Mouse (Mus musculus) embryonic fibroblast, embryonic 13.5 days (primary cell): Measurements from ENCODE around the gene Slc22a22. TPM values are rescaled to one million over a fixed set of nuclear protein-coding genes. Genes with fewer than 3 reads are reported as not detected.

Experiments
- H3K27ac ChIP-seq: 2 replicates; pipeline ENCODE4 v1.5.1; 2012; ENCODE audit warnings: low read length, control low read depth, inconsistent platforms; ENCODE audit not compliant: insufficient read depth
- H3K4me1 ChIP-seq: 2 replicates; pipeline ENCODE4 v1.6.1; 2011; ENCODE audit warnings: low read length; ENCODE audit not compliant: control insufficient read depth, insufficient read depth
- H3K4me3 ChIP-seq: 2 replicates; pipeline ENCODE4 v1.5.1; 2011; ENCODE audit warnings: mild to moderate bottlenecking, control low read depth, low read length; ENCODE audit not compliant: insufficient read depth
- CTCF ChIP-seq: IDR thresholded peaks from 2 replicates; pipeline ENCODE4 v1.5.1; 2011; ENCODE audit warnings: mild to moderate bottlenecking, control low read depth, low read length, moderate library complexity, borderline replicate concordance; ENCODE audit not compliant: insufficient read depth
- POLR2A ChIP-seq: IDR thresholded peaks from 2 replicates; pipeline ENCODE4 v1.6.1; 2011; ENCODE audit warnings: low read depth, mild to moderate bottlenecking, control low read depth, low read length, moderate library complexity
- polyA plus RNA-seq: library from polyadenylated mRNA; stranded (reverse); fragments of >200 nt; gene quantifications from 2 replicates; pipeline ENCODE4 v1.2.4, GENCODE M21; 2011; ENCODE audit warnings: low read depth; ENCODE audit not compliant: missing spikeins, insufficient read length

The Slc22a22 gene
- polyA plus RNA-seq, 1 experiment: not detected

GRCm38 (mm10) chr15:57496106-57496505 is 18.7 kb upstream of the Slc22a22 start:
- Histone ChIP-seq H3K4me3 (no peak overlapping the region), H3K27ac (no peak overlapping the region), H3K4me1 (no peaks in the 10 kb centered on the region)
- no peak for TF ChIP-seq CTCF
- TF ChIP-seq POLR2A: no peak

- TF ChIP-seq POLR2A: no peak
- TF ChIP-seq CTCF: no peak
- H3K4me1 ChIP-seq: no peaks in the 10 kb centered on the region
- no peak overlapping the region for H3K27ac ChIP-seq
- no peak overlapping the region for H3K4me3 ChIP-seq
Observed at GRCm38 (mm10) chr15:57482509-57482908, 5.1 kb upstream of the Slc22a22 start.

GRCm38 (mm10) chr15:57471648-57472047 is 5.8 kb downstream of the Slc22a22 start:
- H3K27ac ChIP-seq: no peak overlapping the region
- TF ChIP-seq CTCF: no peak
- TF ChIP-seq POLR2A: no peak
- H3K4me3 ChIP-seq: no peak overlapping the region
- no peaks in the 10 kb centered on the region for H3K4me1 ChIP-seq

GRCm38 (mm10) chr15:57465996-57466395 is 11.4 kb downstream of the Slc22a22 start:
- no peak overlapping the region for H3K4me3 ChIP-seq
- TF ChIP-seq POLR2A (no peak), CTCF (no peak)
- H3K4me1 ChIP-seq: no peaks in the 10 kb centered on the region
- H3K27ac ChIP-seq: no peak overlapping the region

- H3K27ac ChIP-seq: no peak overlapping the region
- TF ChIP-seq CTCF: no peak
- no peak for TF ChIP-seq POLR2A
Observed at GRCm38 (mm10) chr15:57465061-57465460, 12.4 kb downstream of the Slc22a22 start.

GRCm38 (mm10) chr15:57464066-57464465 is 13.4 kb downstream of the Slc22a22 start:
- H3K4me1 ChIP-seq: no peaks in the 10 kb centered on the region
- H3K4me3 ChIP-seq: no peak overlapping the region
- H3K27ac ChIP-seq: no peak overlapping the region
- TF ChIP-seq CTCF (no peak), POLR2A (no peak)

More at GRCm38 (mm10) chr15:57465061-57465460, 12.4 kb downstream of the Slc22a22 start:
- Histone ChIP-seq H3K4me1 (no peaks in the 10 kb centered on the region), H3K4me3 (no peak overlapping the region)

GRCm38 (mm10) chr15:57461284-57461683 is 16.1 kb downstream of the Slc22a22 start:
- TF ChIP-seq CTCF: no peak
- TF ChIP-seq POLR2A: no peak
- H3K4me3 ChIP-seq: no peak overlapping the region

GRCm38 (mm10) chr15:57457374-57457773 is 20.1 kb downstream of the Slc22a22 start:
- H3K4me1 ChIP-seq: no peaks in the 10 kb centered on the region
- no peak overlapping the region for H3K4me3 ChIP-seq
- TF ChIP-seq POLR2A (no peak), CTCF (no peak)
- no peak overlapping the region for H3K27ac ChIP-seq

More at GRCm38 (mm10) chr15:57461284-57461683, 16.1 kb downstream of the Slc22a22 start:
- Histone ChIP-seq H3K4me1 (no peaks in the 10 kb centered on the region), H3K27ac (no peak overlapping the region)

GRCm38 (mm10) chr15:57434710-57435404 is 42.6 kb downstream of the Slc22a22 start:
- no peaks in the 10 kb centered on the region for H3K4me1 ChIP-seq
- TF ChIP-seq CTCF (no peak), POLR2A (no peak)
- no peak overlapping the region for H3K27ac ChIP-seq
- no peak overlapping the region for H3K4me3 ChIP-seq

- Histone ChIP-seq H3K4me1 (no peaks in the 10 kb centered on the region), H3K4me3 (no peak overlapping the region), H3K27ac (no peak overlapping the region)
- TF ChIP-seq CTCF (no peak), POLR2A (no peak)
Observed at GRCm38 (mm10) chr15:57408498-57408897, 68.9 kb downstream of the Slc22a22 start.
